Mouse (Mus musculus): ENCODE results near the gene Nanos3.

DNA sequence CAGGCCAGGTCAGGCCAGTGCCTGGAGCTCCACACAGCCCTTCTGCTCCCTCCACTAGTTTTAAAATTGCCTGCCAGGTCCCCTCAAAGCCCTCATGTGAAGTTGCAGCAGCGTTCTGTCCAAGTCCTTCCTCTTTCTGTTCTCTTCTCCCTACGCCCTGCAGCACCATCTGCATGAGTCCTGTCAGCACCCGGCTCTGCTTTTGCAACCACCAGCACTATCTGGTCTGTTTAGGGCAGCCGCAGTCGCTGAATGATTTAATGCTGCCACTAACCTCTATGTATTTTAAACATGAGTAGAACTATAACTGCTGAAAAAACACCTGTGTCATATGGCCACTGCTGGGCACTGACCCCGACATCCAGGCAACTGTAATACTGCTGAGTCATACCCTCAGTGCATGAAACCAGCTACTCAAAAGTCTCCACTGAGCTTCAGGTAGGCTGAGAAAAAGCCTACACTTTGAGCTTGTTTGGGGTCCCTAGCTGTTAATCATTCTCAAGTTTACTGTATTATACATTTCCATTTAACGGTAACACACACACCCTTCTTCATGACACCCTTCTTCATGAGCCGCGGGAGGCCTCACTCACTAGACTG is 37.6 kb upstream of the Nanos3 start:
- TF ChIP-seq CTCF (IDR thresholded peaks at IDR 0.05; ENCODE audit: control insufficient read depth, insufficient read depth, insufficient read length), result no peak
- no peak for TF ChIP-seq CEBPB (IDR thresholded peaks at IDR 0.05; ENCODE audit: low read depth)
- no peak for TF ChIP-seq USF1 (IDR thresholded peaks at IDR 0.05; ENCODE audit: low read depth)
- TF ChIP-seq FOSL1 (IDR thresholded peaks at IDR 0.05; ENCODE audit: insufficient read depth, low read length, poor library complexity, severe bottlenecking), result no peak
- no peak for TF ChIP-seq MAX (IDR thresholded peaks at IDR 0.05)
- TF ChIP-seq MYOD1 (IDR thresholded peaks at IDR 0.05; ENCODE audit: control insufficient read depth, insufficient read length, low read depth), result no peak
- no peak for TF ChIP-seq MYOG (IDR thresholded peaks at IDR 0.05; ENCODE audit: control insufficient read depth, extremely low read depth, insufficient read length)
